Mouse (Mus musculus) cerebellum, adult 8-10 months (tissue): ENCODE data around the gene Lnx2.

Source experiments
- DNase-seq: peaks from one replicate; pipeline ENCODE4 v3.0.0; 2022

Lnx2 gene

GRCm38 (mm10) chr5:147050816-147051499, 25.4 kb downstream of the Lnx2 start:
- no peak for DNase-seq

DNA sequence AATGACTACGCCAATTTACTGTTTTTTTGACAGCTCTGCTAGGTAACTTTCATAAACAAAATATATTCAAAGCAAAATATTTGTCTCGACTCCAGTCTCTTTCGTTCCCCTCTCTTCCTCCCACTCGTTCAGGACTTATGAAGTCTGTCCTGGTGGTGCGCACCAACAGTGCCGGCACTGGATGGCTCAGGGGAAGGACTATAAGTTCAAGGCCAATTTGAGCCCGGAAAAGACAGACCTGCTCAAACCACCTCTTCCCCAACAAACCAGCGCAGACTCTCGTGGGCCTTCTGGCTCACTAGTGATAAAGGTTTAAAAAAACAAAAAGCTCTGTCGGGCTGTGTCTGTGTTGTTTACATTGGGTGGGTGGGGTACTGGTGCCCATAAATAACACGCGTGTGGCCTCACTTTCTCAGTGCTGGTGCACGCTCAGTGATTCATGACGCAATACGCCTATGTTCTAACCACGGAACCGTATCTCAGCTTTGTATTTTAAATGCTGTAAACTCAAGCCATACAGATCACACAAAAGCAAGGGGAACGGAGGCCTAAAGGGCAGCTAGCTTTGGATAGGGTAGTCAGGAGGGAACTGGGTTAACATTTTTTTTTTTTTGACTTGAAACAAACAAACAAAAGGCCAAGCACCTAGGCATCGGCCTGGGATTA, 26.7 kb downstream of the Lnx2 start:
- no peak for DNase-seq

- DNase-seq = no peak
These were observed 30.5 kb downstream of the Lnx2 start for GRCm38 (mm10) chr5:147045929-147046328.

DNA sequence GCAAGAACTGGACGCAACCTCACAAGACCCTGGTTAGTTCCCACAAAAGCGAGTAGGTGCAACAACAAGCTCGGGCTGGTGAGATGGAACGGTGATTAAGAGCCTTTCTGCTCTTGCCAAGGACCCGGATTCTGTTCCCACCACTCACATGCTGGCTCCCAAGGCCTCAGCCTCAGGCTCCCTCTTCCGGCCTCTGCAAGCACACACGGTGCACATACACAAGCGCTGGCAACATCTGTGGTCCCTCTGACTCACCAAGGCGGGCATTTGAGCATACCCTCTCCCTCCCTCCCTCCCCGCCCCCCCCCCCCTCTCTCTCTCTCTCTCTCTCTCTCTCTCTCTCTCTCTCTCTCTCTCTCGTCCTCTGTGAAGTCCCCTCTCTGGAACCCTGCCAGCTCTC, 31.1 kb downstream of the Lnx2 start:
- DNase-seq = no peak

GRCm38 (mm10) chr5:147043240-147043844, 33.0 kb downstream of the Lnx2 start:
- DNase-seq = no peak

GRCm38 (mm10) chr5:147041965-147042937, 34.1 kb downstream of the Lnx2 start:
- DNase-seq = no peak

- DNase-seq = no peak
These were observed 37.0 kb downstream of the Lnx2 start for GRCm38 (mm10) chr5:147039394-147039793.

GRCm38 (mm10) chr5:147037601-147038000, 38.8 kb downstream of the Lnx2 start:
- DNase-seq = no peak

DNA sequence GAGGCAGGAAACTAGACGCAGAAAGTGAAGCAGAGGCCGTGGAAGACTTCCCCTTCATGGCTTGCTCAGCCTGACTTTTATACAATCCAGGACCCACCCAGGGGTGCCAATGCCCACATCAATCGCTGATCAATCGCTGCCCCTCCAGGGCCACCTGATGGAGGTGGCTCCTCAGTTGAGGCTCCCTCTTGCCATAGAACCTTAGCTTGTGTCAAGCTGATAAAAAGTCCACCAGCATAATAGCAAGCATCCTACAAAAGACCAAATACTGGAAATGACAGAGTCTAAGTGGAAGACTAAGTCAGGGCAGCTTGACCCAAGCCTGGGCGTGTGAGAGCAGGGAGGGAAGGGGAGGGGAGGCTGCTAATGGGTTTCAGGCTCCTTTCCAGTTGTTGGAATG, 39.7 kb downstream of the Lnx2 start:
- no peak for DNase-seq

- DNase-seq = no peak
These were observed 40.4 kb downstream of the Lnx2 start for GRCm38 (mm10) chr5:147036028-147036427.

GRCm38 (mm10) chr5:147035301-147035700, 41.1 kb downstream of the Lnx2 start:
- DNase-seq = no peak

DNA sequence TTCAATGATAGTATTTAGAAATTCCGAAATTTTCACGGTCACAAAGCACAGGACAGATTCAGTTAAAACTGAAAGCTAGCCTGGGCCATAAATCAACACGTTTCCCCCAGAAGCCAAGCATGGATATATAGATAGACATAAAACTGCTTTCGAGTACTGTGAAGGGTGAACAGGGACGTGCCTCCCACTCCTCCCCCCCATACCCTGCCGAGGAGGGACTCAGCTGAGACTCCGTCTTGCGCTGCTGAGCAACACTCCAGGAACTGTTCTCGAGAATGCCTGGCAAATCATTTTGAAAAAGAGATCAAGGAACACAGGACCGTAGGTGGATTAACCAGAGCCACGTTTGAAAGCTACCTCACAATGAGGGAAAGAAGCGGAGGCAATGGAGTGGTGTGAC, 42.1 kb downstream of the Lnx2 start:
- no peak for DNase-seq

DNA sequence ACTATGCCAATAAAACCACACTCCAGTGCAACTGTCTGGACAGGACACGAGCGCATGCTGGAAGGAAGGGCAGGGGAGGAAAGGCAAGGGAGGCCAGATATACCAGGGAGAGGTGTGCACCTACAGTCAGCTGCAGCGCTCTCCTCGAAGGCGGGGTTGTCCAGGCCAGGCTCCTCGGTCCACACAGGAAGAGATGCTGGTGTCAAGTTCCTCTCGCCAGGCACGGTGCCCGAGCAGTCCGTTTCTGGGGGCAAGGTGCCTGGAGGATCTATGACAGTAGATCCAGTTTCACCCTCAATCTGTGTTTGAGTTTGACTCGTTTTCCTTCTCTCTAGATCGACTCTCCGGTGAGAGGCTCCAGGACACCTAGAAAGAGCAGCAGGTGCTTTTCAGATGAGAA, 43.2 kb downstream of the Lnx2 start:
- no peak for DNase-seq

GRCm38 (mm10) chr5:147031281-147031680, 45.1 kb downstream of the Lnx2 start:
- DNase-seq = no peak

GRCm38 (mm10) chr5:147024331-147025034, 51.9 kb downstream of the Lnx2 start:
- DNase-seq = peak; percentile 69

GRCm38 (mm10) chr5:147023245-147023970, 53.0 kb downstream of the Lnx2 start:
- peak; percentile 78 for DNase-seq

GRCm38 (mm10) chr5:147021546-147022265, 54.7 kb downstream of the Lnx2 start:
- DNase-seq = no peak

DNA sequence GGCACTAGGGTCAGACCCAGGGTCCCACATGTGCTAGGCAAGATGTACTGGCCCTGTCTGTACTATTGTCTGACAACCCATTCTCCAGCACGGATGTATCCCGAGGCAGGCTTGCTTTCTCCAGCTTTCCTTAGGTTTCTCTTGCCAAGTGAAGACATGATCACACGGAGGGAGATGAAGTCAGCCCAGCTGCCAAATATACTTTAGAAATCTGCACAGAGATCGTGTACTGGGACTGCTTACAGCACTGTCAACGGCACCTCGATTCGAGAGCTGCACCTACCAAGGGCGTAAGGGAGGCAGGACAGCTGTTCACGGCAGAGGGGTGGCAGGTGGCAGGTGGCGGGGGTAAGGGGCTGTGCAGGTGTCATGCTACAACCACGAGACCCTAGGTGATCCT, 55.8 kb downstream of the Lnx2 start:
- no peak for DNase-seq

DNA sequence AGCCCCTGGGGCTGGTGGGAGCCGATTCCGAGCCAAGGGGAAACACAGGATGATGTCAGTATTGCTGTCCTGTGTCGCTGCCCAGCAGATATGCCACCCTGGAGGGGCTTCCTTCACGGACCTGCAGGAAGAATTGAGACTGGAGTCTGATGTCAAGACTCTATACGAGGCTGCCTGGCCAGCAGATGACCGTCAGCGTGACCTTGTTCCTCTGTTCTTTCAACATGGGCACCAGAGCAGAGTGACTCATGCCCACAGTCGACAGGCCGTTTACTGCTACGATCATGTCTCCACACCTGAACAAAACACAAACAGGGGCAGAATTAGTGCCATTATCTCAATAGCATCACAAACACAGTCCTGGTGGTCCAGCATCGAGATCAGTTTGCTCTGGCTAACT, 57.6 kb downstream of the Lnx2 start:
- no peak for DNase-seq

DNA sequence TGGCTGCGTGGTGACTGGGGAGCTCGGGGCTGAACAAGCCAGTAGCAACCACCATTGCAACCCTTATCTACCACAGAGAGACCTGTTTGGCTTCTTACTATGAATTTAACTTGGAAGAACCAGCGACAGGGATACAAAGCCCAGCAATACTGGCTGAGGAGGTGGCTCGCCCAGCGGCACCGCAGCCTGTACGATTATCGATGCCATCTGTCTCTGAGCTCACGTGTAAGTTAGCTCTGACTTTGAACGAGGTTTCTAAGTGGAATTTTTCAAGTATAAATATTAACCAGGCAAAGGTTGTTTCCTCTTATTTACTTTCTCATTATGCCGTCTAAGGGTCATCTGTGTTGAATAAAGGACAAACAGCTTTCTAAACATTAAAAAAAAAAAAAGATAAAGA, 58.9 kb downstream of the Lnx2 start:
- no peak for DNase-seq

- no peak for DNase-seq
These were observed 59.8 kb downstream of the Lnx2 start for GRCm38 (mm10) chr5:147016622-147017021.
